Mouse (Mus musculus) v-Abl transformed pro-B cells (cell line): ENCODE results near the gene Katnb1.

Source experiments
- in situ Hi-C, 2 experiments: fragments of 400-800 bp; cut with MboI; formaldehyde crosslinking; loops; one replicate each; pipeline ENCODE4 v1.15.1; 2025; ENCODE audit not compliant: unreplicated experiment in 2 of 2

Gene Katnb1

GRCm38 (mm10) chr8:95137201-95137600 is 56.2 kb downstream of the Katnb1 start:
- in situ Hi-C loops, result no loop called here

- in situ Hi-C loops, result no loop called here
Measured at GRCm38 (mm10) chr8:95137641-95138098, 56.7 kb downstream of the Katnb1 start.

GRCm38 (mm10) chr8:95138341-95139050 is 57.5 kb downstream of the Katnb1 start:
- in situ Hi-C loops, result no loop called here

- in situ Hi-C loops, result no loop called here
Measured at GRCm38 (mm10) chr8:95139051-95139365, 58.0 kb downstream of the Katnb1 start.

GRCm38 (mm10) chr8:95140555-95140954 is 59.6 kb downstream of the Katnb1 start:
- in situ Hi-C loops, result no loop called here

GRCm38 (mm10) chr8:95141026-95141425 is 60.0 kb downstream of the Katnb1 start:
- in situ Hi-C loops, result no loop called here

GRCm38 (mm10) chr8:95141469-95142074 is 60.6 kb downstream of the Katnb1 start:
- in situ Hi-C loops, result no loop called here

GRCm38 (mm10) chr8:95142075-95142831 is 61.3 kb downstream of the Katnb1 start:
- in situ Hi-C loops, result no loop called here

- in situ Hi-C loops, result no loop called here
Measured at GRCm38 (mm10) chr8:95142985-95143804, 62.2 kb downstream of the Katnb1 start.

GRCm38 (mm10) chr8:95143805-95144630 is 63.0 kb downstream of the Katnb1 start:
- in situ Hi-C loops, result no loop called here

- in situ Hi-C loops, result no loop called here
Measured at GRCm38 (mm10) chr8:95144631-95145015, 63.6 kb downstream of the Katnb1 start.

- in situ Hi-C loops, result no loop called here
Measured at GRCm38 (mm10) chr8:95146044-95146745, 65.2 kb downstream of the Katnb1 start.

- in situ Hi-C loops, result no loop called here
Measured at GRCm38 (mm10) chr8:95146846-95147245, 65.9 kb downstream of the Katnb1 start.

GRCm38 (mm10) chr8:95149426-95149825 is 68.4 kb downstream of the Katnb1 start:
- in situ Hi-C loops, result no loop called here

- in situ Hi-C loops, result no loop called here
Measured at GRCm38 (mm10) chr8:95150608-95151007, 69.6 kb downstream of the Katnb1 start.
